Mouse (Mus musculus) lung, postnatal 25 days (tissue): ENCODE measurements around the gene Gm4969.
"Not testable (repeated sequence)": the region's sequence is repeated elsewhere in the genome, so short reads cannot be mapped to it uniquely, and the experiment has no call there.

Experiments
- DNase-seq: peaks from one replicate; pipeline ENCODE4 v3.0.0; 2022; ENCODE audit warnings: low spot score

Gene Gm4969

DNA sequence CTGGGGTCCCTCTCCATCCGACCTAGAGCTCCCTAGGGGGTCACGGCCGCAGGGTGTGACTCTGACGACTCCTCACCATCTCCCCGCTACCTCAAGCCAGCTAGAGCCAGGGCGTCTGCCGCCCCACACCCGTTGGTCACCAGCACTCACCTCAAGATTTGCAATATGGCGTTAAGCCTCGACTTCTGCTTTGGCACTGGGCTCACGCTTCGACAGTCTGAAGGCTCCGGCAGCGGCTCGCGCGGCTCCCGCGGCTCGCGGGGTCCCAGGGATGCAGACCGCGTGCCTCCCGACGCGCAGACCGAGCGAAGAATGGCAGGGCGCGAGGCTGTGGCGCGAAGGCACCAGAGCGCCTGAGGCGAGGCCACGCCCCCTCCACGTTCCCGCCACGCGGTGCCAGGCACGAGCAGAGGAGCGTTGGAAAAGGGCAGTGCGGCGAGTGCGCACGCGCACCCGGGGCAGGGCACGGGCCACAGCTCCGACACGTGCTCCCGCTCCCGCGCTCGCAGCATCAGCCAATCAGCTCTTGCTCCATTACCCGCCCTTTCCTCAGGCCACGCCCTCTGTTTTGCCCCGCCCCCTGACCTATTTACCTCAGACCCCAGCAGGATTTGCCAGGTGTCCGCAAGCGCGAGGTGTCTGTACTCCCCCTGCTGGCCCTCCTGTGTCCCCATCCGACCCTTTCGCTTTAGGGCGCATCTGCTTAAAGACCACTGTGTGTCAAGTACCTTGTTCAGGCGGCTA lies at the start of gene Gm4969:
Gene Gm4969 (minus strand): TSS at position 341 of the 744 bp plus-strand sequence.
- DNase-seq, result peak; percentile 42

DNA sequence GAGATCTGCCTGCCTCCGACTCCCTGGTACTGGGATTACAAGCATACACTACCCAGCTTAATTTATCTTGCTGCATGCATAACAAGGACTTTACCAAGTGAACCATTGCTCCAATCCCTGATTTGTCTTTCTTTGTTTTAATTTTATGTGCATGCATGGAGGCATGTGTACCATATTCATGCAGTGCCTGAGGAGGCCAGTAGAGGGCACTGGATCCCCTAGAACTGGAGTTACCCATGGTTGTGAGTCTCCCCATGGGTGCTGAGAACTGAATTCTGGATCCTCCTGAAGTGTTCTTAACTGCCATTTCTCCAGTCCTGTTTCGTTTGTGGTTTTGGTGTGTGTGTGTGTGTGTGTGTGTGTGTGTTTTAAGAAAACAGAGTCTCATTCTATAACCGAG lies 48.8 kb upstream of the Gm4969 start:
- no peak for DNase-seq

DNA sequence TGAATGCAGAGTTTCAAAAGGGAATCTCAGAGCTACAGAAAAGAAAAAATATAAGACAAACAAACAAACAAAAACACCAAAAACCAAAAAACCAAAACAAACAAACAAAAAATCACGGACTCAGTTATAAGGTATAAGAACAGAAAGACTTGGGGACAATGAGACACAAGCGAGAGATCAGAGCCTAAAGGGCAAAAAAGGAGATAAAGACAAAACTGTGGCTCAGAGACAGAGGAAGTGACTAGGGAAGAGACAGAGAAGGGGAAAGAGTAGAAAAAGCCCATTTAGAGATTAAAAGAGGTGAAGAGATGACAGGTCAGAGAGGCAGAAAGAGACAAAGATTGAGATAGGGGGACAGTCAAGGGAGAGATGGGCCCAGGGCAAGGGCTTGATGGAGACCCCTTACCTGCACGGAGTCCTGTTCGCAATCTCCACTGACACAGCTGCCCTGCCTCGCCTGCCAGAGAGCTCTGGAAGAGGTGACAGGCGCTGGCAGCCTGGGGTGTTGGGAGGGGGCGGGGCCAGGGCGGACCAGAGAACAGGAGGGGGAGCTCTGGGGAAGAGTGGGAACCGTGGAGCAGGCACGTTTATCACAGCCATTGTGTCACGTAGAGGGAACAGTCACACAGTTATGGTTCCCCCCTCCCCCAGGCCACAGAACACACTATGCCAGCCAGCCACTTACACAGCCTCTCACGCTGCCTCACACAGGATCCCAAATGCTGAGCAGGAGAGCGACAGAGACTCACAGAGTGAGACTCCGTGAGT lies 47.7 kb upstream of the Gm4969 start, which contains the start of gene Gipr:
Gene Gipr (minus strand): TSS at position 472 of the 768 bp plus-strand sequence.
- no peak for DNase-seq

DNA sequence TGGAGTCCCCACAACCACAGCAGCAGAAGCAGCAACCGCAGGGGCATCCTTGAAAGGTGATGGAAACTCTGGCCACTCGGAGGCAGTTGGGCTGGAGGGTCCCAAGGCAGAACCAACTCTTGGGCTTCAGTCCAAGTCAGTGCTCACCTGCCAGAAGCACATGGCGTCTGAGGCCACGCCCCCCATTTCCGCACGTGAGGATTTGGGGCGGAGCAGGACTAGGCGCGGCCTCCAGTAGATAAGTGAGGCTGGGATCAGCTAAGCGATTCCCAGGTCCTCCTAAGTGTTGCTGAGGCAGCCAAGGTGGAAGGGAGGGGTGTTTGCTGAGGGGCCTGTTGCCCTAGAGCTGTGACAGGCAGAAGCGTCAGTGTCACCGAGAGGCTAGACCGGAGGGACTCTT lies 46.8 kb upstream of the Gm4969 start:
- DNase-seq, result no peak

DNA sequence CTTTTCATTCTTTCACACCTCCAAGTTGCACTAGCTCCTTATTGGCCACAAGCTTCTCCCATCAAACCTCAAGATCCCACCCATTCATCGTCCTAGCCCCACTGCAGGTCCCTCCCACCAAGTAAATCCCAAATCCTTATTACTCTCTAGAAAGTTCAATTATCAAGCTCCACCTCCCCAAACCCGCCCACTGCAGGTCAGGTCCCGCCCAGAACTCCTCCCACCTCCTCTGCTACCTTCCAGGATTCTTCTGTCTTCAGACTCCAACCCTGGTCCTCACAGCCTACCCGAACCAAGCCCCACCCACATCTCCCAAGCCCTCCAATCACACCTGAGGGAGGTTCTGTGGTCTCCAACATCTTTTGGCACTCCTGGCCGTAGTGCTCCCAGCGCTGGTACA lies 46.0 kb upstream of the Gm4969 start:
- DNase-seq, result no peak

DNA sequence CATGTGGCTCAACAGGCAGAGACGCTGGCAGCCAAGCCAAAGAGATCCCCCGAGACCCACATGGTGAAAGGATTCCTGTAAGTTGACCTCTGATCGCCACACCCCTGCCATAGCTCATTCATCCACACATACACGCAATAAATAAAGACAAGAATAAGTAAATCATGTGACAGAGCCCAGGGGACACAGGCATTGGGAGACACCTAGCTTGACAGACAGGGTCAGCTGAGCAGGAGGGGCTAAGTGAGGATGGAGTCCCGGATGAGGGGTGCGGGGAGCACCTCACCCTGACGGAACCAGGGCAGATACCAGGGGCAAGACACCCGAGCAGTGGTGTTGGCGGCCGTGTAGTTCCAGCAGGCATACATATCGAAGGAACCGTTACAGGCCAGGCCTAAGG lies 45.6 kb upstream of the Gm4969 start:
- DNase-seq, result no peak

DNA sequence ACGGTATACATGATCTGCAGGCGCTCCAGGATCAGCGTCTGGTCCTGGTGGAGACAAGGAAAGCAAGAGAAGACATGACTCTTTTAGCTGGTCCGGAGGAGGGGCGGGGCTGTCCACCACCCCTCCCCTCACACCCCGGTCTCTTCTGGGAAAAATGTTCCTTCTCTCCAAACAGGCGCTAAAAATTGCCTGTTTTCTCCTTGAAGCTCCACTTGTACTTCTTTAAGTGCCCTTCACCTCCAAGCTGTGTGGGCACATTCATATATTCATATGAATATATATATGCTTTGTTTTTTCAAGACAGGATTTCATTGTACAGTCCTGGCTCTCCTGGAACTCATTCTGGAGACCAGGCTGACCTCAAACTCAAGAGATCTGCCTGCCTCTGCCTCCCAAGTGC lies 44.8 kb upstream of the Gm4969 start:
- no peak for DNase-seq

DNA sequence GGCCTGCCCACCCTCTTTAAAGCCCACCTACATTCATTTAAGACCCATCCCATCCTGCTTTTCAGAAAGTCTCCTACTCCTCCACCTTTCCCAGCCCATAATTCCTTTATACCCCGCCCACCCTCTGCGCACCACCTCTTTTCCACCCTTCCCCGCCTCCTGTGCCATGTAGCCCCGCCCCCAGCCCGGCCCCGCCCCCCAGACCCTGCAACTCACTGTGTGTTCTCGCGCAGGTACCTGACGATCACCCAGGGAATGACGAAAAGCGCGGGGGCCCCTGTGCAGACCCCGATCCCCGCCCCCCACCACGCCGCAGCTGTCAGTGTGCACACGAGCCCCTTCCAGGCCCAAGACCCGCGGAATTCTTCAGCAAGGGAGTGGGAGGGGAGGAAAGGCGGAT lies 41.9 kb upstream of the Gm4969 start:
- DNase-seq, result no peak

DNA sequence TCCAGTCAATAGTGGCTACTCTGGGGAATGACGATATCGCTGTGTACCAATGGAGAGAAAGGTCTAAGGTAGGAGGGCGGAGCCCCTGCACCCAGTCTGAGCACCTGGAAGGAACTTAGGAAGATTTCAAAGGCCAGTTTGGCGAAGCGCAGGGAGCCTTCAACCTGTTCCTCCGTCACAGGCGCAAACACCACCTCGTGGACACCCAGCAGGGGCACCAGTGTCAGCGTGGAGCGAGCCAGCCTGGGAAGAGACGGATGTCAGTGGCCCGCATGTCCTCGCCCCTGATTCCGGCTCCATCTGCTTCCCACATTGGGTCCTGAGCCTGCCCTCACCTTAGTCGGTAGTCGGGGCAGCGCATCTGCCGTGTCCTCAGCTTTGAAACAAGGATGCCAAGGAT lies 41.2 kb upstream of the Gm4969 start:
- no peak for DNase-seq

DNA sequence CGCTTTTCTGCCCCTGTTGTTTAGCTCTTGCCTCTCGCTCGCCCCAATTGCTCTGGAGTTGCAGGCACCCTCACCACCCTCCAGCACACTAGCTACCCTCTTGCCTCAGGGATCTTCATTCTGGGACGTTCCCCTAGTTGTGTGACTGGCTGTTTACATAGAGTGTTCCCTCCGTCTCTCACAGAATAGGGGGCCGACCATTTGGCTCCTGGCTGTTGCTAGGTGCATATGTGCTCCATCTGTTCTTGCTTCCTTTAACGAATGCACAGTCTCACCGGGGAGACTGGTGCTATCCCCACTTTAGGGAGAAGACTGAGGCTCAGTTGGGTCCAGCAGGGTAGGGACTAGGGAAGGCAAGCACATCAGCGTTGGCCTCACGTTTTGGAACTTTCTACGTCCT lies 40.4 kb upstream of the Gm4969 start:
- DNase-seq, result no peak

DNA sequence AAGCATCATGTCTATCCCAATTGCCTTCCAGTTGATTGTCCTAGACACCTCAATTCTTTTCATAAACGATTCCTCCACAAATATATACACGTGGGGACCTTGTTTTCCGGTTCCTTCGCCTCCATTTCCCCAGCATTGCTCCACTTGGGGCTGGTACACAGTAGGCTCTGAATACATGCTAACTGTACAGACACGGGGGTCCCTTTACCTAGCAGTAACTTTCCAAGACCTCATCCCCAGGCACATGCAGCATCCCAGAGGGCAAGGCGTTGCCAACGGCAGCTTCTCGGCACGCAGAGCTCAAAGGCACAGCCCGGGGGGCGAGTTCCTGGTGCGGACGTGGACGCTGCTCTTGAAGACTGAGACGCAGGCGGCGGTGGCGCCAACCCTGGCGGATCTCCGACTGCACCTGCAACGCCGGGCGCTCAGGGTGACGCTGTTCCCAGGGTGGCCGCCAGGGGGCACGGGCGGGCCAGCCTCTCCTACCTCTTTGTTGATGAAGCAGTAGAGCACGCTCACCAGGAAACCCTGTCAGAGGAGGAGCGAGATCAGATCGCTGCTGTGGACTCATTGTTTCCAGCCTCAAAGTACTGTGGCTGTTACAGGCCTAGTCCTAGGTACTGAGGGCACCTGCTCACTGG lies 39.1 kb upstream of the Gm4969 start:
- DNase-seq, result peak; percentile 93

DNA sequence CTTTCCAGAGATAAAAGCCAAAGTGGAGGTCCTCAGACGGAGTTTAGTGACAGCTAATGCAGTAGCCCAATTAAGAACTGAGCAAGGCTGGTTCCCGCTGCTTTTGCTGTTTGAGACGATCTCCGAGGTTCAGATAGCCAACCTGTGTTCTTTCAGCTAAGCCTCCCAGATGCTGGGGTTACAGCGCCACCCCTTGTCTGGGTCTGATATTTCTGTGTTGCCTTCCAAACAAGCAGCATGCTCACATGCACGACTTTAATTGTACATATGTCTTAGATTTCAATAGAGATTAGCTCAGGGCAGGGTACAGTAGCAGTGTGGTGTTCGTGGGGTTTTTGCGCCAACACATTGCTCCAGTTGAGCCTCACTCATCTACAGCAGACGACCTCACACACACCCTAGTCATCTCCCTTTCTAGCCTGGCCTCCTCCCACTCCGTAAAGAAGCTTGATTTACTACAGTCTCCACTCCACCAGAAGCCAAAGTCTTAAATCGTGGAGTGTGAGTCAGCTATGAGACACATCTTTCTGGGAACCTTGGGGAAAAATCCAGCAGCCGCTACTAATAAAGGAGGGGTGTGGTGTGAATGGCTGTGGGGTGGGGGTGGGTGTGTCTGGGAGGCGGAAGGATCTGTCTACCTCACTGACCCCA lies 37.8 kb upstream of the Gm4969 start:
- no peak for DNase-seq

DNA sequence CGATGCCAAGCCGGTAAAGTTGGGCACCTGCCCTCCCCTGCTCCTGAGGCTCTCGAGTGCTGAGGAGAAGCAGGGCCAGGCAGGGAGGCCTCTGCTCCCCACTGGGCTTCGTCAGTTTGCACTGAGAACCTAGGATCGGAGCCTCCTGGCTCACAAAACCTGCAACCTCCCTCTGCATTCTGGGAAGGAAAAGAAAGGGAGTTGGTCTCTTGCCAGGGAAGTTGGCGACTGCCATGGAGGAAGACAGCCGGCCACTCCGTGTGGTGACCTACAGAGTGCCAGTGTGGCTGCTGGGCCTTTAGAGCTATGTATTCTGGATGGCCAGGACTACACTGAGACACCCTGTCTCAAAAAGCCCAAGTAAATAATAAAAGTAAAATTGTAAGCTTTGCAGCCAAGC lies 36.6 kb upstream of the Gm4969 start:
- DNase-seq, result no peak

DNA sequence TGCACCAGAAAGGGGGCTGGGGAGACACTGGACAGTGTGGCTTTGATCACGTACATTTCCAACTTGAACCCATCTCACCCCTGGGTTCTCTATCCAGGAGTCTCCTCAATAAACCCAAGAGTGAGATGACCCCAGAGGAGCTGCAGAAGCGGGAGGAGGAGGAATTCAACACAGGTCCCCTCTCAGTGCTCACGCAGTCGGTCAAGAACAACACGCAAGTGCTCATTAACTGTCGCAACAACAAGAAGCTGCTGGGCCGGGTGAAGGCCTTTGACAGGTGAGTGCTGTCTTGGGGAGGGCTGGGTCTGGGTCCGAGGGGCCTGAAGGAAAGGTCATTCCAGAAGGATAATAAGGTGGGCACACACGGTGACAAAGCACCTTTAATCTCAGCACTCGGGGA lies 33.0 kb upstream of the Gm4969 start:
- not testable (repeated sequence) for DNase-seq

DNA sequence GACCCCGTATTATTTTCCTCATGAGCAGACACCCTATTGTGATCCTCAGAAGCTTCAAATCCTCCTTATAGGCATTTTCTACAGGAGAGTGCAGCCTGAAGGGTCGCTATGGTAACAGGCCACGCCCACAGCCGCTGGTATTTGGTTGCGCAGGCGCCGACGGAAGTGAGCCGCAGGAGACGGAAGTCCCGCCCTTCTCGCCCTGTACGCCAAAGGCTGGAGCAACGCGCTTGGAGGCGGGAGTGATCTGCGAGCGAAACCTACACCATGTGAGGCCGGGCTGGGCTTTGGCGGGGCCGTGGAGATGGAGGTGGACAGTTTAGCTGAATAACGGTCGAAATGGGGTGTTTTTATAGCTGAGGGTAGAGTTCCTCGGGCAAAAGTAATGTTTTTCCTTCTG lies 31.5 kb upstream of the Gm4969 start, which contains the start of gene Snrpd2:
Gene Snrpd2 (plus strand): TSS at position 97 of the 400 bp plus-strand sequence.
- DNase-seq, result peak; percentile 95

DNA sequence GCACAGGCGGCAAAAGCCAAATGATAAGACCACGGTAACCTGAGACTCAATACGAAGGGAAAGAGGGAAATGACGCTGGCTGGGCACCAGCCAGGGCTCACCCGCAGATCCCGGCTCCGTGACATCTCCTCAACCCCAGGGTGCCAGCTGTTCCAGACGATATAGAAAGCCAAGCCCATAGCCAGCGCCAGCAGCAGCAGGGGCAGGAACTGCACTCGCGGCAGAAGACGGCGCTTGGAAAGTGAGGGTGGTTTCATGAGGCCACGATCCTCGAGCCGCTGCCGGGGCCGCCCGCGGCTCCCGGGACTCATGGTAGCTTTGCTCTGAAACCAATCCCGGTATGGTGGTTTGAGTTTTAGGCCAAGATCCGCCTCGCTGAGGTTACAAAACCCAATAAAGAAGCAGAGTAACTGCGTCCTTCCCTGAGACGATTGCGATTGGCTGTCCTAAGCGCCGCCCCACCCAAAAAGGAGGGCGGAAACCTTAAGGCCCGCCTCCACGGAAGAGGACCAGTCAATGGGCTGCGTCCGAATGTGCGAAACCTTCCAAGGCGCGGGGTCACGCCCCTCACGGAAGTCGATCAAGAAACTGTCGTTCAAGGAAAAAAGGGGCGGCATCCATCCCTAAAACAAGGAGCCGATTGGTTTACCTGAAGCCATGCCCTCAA lies 30.8 kb upstream of the Gm4969 start, which contains the start of gene Qpctl:
Gene Qpctl (minus strand): TSS at position 417 of the 667 bp plus-strand sequence.
- peak; percentile 100 for DNase-seq

DNA sequence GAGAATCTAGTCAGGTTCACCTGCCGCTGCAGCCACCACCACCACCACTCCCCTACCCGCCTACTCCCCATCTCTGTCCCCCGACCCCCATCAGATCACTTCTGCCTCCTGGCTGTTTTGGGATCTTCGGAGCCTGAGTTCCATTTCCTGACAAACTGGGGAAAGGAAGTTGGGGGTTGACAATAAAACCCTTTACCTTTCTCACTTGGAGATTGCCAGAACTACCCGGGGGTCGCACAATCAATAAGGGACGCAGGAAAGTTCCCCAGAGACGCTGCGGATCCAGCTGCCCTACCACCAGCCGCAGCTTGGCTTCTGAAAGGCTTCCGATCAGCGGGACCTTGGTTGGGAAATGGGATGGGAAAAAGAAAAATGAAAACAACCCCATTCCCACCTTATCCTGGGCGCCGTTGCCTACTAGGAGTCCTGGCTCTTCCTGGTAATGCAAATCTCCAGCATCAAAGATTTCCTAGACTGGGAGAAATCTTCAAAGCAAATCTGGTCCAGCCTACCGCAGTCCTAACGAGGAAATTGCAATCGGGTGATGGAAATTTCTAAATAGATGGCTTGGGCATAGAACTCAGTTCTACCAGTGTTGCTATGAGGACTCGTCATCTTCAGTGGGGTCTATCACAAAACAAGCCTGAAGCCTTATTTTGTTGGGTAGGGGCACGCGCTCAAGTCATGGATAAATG lies 30.2 kb upstream of the Gm4969 start:
- no peak for DNase-seq

DNA sequence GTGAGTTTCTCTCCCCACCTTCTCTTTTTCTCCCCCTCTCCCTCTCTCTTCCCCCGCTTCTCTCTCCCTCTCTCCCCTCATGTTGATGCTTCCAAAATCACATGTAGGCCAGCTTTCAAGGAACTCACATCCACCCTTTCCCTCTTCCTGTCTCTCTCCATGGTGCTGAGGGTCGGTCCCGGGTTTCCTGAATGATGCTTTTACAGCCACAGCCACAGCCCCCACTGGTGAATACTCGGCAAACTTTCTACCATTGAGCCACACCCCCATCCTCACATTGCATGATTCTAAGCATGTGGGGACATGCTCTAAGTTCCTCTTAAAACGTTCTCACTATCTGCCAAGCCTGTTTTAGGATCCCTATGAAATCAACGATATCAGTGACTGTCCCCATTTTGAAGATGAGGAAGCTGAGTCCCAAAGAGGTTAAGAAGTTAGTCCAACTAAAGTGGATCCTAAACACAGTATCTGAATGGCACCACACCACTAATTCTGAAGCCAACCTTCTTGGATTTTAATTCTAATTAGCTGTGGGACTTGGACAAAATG lies 29.4 kb upstream of the Gm4969 start:
- no peak for DNase-seq

DNA sequence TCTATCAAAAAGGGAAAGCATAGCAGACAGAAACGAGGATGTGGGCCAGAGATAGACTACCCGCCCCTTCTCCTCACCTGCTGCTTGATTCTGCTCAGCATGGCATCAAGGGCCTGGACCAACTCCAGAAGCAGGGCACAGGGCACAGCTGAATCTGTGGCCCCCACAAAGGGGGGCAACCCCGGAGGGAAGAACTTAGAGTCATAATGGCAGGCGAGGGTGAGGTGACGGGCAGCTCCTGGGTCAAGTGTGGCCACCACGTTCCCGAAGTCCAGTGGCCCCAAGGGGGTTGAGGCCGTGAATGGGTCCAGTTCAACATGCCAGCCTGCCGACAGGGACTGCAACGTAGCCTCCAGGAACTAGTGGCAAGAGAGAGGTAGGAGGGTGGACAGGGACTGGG lies 28.6 kb upstream of the Gm4969 start:
- no peak for DNase-seq

DNA sequence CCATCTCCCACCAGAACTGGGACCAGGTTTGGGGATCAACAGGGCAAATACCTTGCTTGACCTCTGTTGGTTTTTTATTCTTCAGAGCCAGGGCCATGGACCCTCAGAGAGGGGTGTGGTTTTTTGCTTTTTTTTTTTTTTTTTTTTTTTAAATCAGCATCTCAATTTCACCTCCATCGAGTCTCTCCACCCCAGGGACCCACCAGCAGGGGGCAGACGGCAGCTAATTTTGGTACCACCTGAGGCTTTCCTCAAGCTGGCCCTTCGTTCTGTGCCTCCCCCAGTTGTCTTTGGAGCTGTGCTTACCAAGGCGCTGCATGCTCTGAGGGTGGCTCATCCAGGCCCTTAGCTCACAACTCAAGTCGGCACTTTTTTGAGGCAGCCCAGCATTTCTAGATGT lies 19.2 kb upstream of the Gm4969 start:
- no peak for DNase-seq
